Mouse (Mus musculus): ENCODE measurements around the gene Nsmce3.

- peak; percentile 46 for TF ChIP-seq CTCF (IDR thresholded peaks at IDR 0.05)
- TF ChIP-seq POLR2A (IDR thresholded peaks at IDR 0.05; ENCODE audit: insufficient read depth, low read depth, low read length): no peak
- TF ChIP-seq EP300 (IDR thresholded peaks at IDR 0.05; ENCODE audit: insufficient read depth, low read depth, low read length): no peak
These were observed 37.4 kb upstream of the Nsmce3 start for GRCm38 (mm10) chr7:64910208-64910607.

Data from heart, adult 2 months (tissue).